Mouse (Mus musculus) spleen, postnatal 36 days (tissue): ENCODE measurements around the gene Pllp.

Source experiments
- DNase-seq, 2 experiments: peaks; one replicate each; pipeline ENCODE4 v3.0.0; 2022; ENCODE audit warnings: low spot score in 2 of 2, mixed read lengths in 1 of 2

Pllp gene

GRCm38 (mm10) chr8:94649496-94649895 lies 46.6 kb downstream of the Pllp start:
- DNase-seq, result no peak

GRCm38 (mm10) chr8:94646165-94646564 lies 49.9 kb downstream of the Pllp start:
- DNase-seq, result no peak

DNA sequence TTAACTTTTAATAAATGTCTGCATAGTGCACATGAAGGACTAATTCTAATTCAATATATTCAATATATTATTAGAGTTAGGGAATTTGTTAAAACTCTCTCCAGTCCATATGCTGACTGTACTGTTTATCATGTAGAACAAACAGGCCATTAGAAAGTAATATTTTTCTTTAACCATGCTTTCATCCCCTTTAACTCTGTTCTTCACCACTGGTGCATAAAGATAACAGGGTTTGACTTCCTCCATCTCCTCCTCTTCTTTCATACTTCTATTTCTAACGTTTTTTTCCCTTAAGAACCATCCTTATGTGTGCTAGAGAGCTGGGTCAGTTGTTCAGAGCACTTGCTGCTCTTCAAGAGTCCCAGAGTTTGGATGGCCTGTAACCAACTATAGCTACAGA lies 50.9 kb downstream of the Pllp start:
- no peak for DNase-seq

GRCm38 (mm10) chr8:94641938-94642337 lies 54.1 kb downstream of the Pllp start:
- DNase-seq, result no peak

DNA sequence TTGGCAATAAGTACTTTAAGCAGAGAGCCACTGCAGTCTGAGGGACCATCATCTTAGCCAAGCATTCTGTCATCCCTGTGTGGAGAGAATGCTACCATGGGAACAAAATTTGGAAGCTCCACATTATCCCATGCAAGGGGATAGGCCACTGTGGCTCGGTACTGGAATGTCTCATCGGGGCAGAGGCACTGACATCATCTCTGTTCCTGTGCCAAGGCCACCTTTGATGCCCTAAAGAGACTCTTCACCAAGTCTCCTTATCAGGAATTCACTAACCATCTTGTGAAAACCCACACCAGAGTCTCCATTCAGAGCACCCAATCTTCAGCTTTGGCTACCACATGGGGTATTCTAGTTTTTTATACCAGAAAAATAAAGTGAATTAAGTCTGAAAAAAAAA lies 54.9 kb downstream of the Pllp start:
- DNase-seq, result no peak

- peak; percentile 49 to 60 for DNase-seq
Measured at GRCm38 (mm10) chr8:94634211-94634610, 61.9 kb downstream of the Pllp start.

DNA sequence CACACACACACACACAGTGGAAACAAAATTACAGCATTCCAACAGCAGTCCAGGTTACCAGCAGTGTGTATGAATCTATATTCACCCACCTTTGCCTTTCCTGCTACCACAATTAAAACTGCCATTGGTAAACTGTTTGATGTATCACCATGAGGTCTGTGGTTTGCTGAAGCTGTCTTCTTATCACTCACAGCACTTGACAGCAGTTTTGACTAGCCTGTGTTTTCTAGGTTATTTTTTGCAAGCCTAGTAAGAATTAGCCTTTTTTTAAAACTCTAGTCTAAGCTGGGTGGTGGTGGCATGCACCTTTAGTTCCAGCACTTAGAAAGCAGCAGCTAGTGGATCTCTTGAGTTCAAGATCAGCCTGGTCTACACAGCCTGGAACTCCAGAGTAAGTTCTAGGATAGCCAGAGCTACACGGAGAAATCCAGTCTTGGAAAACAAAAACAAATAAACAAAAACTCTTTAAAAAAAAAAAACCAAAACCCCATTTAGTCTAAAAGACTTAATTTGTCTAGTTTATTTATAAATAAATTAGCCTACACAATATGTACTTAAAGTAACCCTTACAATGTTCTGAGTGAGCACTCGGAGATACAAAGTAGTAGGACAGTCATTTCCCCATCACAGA lies 62.4 kb downstream of the Pllp start:
- DNase-seq, result no peak
